21 mouse cellular contexts compared by ENCODE assay signal in the genomic region with DNA sequence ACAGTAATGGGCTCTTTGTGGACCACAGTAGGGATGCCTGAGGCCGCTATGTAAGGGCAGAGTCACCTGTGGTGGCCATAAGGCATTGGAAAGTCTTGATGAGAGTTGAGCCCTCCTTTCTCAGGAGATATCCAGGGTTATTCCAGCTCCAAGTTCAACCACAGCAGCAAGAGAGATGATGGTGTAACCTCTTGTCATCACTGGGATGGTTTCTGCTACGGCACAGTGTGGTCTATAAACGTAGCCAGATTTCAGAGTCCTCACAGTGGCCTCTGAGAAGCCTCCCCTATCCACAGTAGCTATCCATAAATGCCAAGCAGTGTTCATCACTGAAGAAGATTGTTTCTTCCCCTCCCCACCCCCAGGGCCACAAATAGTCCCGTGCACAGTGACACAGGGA.
"Had no signal": no experiment of that assay in that cellular context is flagged by ENCODE, and none has a peak within 500 bp of the region (broad histone marks: within the 10 kb centered on the region; RNA-seq: fewer than 3 reads in every experiment).

No protein-coding gene starts in this region.

- H3K27ac ChIP-seq: liver, embryonic 12.5 days; liver, embryonic 14.5 days; midbrain, embryonic 12.5 days; neural tube, embryonic 13.5 days; neural tube, embryonic 15.5 days had no signal

- DNase-seq: lung, adult 18-20 months; lung, embryonic 14.5 days; lung, postnatal 14 days; lung, postnatal 36 days; midbrain, embryonic 14.5 days; retina, postnatal 1 day; right cerebral cortex, adult 18-20 months; right cerebral cortex, postnatal 25 days; right cerebral cortex, postnatal 4 days; spleen, adult 18-20 months; thymus, adult 18-20 months; thymus, postnatal 14 days; thymus, postnatal 36 days had no signal

- H3K9me3 ChIP-seq: midbrain, embryonic 12.5 days; neural tube, embryonic 13.5 days; neural tube, embryonic 15.5 days had no signal

- H3K4me2 ChIP-seq: liver, embryonic 12.5 days; lung, embryonic 14.5 days; midbrain, embryonic 12.5 days; neural tube, embryonic 13.5 days; neural tube, embryonic 15.5 days had no signal

- H3K9ac ChIP-seq: liver, embryonic 12.5 days; liver, embryonic 14.5 days; lung, embryonic 14.5 days; midbrain, embryonic 12.5 days; neural tube, embryonic 13.5 days; neural tube, embryonic 15.5 days had no signal

- H3K36me3 ChIP-seq: liver, embryonic 12.5 days; midbrain, embryonic 12.5 days; neural tube, embryonic 13.5 days; neural tube, embryonic 15.5 days had no signal

- H3K4me1 ChIP-seq: liver, embryonic 12.5 days; midbrain, embryonic 12.5 days; neural tube, embryonic 15.5 days had no signal

- ATAC-seq: liver, embryonic 12.5 days; lung, postnatal 0 days; midbrain, embryonic 16.5 days had no signal

- H3K4me3 ChIP-seq: liver, embryonic 12.5 days; midbrain, embryonic 12.5 days; myocyte; neural tube, embryonic 13.5 days; neural tube, embryonic 15.5 days had no signal

- H3K27me3 ChIP-seq: liver, embryonic 12.5 days; midbrain, embryonic 12.5 days; neural tube, embryonic 13.5 days; neural tube, embryonic 15.5 days had no signal
